Mouse (Mus musculus): Measurements from ENCODE around the gene Irgm1.
"Not testable (repeated sequence)": the region's sequence is repeated elsewhere in the genome, so short reads cannot be mapped to it uniquely, and the experiment has no call there.

The Irgm1 gene

DNA sequence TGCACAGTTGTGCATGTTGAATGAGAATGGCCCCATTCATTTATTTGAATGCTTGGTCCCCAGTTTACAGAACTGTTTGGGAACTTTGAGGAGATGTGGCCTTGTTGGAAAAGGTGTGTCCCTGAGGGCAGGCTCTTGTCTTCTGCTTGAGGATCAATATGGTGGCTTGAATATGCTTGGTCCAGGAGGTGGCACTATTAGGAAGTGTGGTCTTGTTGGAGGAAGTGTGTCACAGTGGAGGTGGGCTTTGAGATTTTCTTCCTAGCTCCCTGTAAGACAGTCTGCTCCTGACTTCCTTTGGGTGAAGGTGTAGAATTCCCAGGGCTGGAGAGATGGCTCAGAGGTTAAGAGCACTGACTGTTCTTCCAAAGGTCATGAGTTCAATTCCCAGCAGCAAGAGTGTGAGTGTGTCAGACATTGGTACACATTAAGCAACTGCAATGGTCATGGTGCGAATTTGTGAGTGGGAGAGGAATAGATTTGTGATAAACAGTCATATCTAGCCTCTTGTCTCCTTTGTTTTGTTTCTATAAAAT, 8.6 kb downstream of the Irgm1 start:
- in situ Hi-C loops (cut with MboI, MseI): loop anchor here in 1 of 2 experiments (5.0 kb wide), 1 partner anchor 399 kb away; no protein-coding TSS in a partner anchor

DNA sequence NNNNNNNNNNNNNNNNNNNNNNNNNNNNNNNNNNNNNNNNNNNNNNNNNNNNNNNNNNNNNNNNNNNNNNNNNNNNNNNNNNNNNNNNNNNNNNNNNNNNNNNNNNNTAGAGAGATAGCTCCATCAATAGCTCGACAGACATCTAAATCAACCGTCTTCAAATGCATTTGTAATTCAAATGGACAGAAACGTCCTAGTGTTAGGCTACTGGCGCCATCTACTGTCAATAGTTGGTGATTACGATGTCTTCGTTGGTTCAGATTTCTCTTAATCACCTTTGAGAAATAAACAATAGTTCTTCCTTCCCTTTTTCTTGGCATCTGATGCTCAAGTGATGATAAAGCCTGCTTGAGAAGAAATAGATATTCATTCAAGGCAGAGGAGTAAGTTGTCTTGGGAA, 12.5 kb downstream of the Irgm1 start:
- in situ Hi-C loops (cut with MboI, MseI): loop anchor here in 1 of 2 experiments (5.0 kb wide), 1 partner anchor 67 kb away; no protein-coding TSS in a partner anchor

DNA sequence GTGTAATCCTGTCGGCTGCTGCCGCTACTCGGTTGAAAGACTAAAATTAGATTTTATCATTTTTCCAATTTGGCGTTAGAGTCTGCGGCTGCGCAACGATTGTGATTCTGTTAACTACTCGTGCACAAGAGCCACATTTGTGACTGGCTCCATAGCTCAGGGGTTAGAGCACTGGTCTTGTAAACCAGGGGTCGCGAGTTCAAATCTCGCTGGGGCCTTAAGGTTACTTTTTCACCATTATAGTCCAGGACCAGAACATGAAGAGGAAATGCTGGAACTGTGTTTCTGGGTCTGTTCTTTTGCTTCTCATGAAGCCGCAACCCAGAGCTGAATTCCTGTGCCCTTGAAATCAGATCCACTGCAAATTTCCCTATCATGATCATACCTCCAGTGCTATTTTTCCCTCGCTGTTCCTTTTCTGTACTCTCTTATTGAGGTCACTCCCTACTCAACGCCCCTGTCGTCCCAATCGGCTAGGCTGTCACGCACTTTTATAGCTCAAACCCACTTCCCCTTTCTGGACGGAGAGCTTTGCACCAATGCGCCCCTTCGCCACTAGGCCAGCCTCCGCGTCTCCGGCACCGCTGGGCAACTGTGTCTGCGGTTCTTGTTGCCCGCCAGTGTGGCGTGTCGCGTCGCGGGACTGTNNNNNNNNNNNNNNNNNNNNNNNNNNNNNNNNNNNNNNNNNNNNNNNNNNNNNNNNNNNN, 17.9 kb downstream of the Irgm1 start:
- in situ Hi-C loops (cut with MboI, MseI): loop anchor here in 1 of 2 experiments (5.0 kb wide), 1 partner anchor 61 kb away; no protein-coding TSS in a partner anchor

DNA sequence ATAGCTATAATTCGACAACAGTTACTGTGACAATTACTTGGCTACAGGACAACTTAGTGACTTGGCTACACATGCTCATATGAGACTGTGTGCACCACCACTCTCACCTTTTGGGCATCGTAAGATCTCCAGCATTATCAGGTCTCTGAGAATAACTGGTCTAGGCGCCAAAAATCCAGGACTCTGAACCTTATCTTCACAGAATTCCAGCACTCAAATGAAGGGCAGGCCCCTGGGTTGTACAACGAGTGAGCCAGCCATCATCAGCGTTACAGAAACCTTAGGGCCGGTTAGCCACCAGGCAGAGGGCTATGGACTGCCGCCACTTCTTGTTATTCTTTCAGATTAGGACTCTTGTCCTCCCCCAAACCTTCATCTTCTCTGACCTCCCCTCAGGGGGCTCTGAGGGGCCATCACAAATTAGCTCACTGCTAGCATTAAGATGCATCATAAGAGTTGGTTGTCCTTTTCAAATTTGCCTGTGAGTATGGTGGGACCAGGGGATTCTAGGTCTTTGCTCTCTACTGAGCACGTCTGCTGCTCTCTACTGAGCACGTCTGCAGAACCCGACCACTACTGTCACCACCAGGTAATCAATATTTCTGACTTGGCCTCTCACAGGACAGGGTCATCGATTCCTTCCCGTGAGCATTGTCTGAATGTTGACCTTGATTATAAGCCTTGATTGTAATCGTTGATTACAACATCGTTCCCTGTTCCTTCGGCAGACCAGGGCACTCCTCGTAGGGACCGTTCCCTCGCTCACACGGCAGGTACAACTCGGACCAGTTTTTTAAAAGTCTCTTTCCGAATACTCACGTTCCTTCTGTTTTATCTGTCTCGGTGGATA, 18.6 kb downstream of the Irgm1 start:
- in situ Hi-C loops (cut with MboI, MseI): loop anchor here in 1 of 2 experiments (5.0 kb wide), 1 partner anchor 61 kb away; no protein-coding TSS in a partner anchor

DNA sequence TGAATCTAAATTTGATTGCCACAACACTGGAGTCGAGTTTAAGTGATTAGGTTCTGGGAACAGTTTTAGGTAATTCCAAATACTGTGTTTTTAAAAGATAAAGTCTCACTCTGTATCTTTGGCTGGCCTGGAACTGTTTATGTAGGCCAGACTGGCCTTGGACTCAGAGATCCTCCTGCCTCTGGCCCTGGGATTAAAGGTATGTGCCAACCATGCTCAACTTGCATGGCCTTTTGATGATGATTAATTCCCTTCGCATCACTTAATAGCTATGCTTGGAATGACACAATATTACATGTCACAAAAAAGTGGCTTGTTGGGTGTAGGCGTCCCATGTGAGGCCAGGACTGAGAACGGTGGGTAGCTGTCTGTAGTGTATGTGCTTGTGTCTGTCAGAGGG, 19.3 kb downstream of the Irgm1 start:
- in situ Hi-C loops (cut with MboI, MseI): loop anchor here in 1 of 2 experiments (5.0 kb wide), 1 partner anchor 60 kb away; no protein-coding TSS in a partner anchor

GRCm38 (mm10) chr11:48851270-48851995, 20.1 kb downstream of the Irgm1 start:
- in situ Hi-C loops (cut with MboI, MseI): loop anchor here in 1 of 2 experiments (5.0 kb wide), 1 partner anchor 59 kb away; no protein-coding TSS in a partner anchor

- in situ Hi-C loops (cut with MboI, MseI): loop anchor here in 1 of 2 experiments (5.0 kb wide), 1 partner anchor 58 kb away; no protein-coding TSS in a partner anchor
These were observed 21.2 kb downstream of the Irgm1 start for GRCm38 (mm10) chr11:48850240-48850639.

- in situ Hi-C loops (cut with MboI, MseI): no loop called here
These were observed 24.6 kb downstream of the Irgm1 start for GRCm38 (mm10) chr11:48846881-48847280.

GRCm38 (mm10) chr11:48846362-48846761, 25.1 kb downstream of the Irgm1 start:
- in situ Hi-C loops (cut with MboI, MseI): not testable (repeated sequence)

- in situ Hi-C loops (cut with MboI, MseI): no loop called here
These were observed 26.2 kb downstream of the Irgm1 start for GRCm38 (mm10) chr11:48845244-48845815.

- in situ Hi-C loops (cut with MboI, MseI): no loop called here
These were observed 27.2 kb downstream of the Irgm1 start for GRCm38 (mm10) chr11:48844309-48844708.

DNA sequence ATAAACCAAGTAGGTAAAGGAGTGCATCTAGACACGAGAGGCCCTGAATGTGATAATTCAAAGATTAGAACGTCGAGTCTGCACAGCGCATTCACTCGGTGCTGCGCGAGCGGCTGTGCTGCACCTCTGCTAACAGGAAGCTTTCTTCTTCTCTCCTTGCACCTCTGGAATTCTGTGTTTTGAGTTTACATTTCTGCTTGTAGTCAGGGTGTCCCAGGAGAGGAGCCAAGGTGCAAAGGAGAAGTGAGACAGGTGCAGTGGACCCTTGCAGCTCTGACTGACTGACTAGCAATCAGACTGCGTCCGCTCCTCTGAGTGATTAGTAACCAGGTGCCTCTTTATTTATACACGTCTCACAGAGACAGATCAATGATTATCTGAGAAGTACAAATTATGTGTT, 28.3 kb downstream of the Irgm1 start:
- in situ Hi-C loops (cut with MboI, MseI): no loop called here

DNA sequence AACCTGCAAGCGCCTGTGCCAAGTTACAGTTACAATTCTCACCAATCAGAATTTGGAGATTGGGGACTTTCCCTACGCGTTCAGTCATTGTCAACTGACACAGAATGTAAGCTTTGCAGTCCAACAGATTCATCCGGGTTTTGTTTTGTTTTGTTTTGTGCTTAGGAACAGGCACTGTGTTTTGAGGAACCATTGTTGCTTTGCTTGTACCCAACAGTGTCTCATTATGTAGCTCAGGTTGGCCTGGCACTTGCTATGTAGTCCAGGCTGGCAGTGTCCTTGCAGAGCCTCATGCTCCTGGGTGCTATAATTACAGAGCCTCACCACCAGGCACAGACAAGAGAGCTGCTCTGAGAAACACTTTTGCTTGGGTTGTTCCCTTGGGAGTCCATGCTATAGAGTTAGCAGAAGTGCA, 29.1 kb downstream of the Irgm1 start:
- in situ Hi-C loops (cut with MboI, MseI): no loop called here

DNA sequence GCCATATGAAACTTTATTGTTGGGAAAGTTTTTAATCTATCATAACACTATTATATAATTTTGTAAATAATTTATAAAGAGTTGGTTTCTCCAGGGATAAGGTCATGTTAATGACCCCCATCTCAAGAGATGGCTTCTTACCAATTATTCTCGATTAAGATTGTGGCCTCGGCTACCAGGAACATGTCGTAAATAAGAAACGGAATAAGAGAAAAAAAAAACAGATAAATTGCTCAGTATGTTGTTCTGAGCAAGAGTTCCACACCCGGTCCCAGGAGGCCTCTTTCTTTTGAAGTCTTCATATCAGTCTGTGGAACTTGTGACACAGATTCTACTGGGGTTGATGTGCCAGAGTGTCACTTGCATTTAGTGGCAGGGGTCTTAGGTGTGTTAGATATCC, 30.3 kb downstream of the Irgm1 start:
- in situ Hi-C loops (cut with MboI, MseI): no loop called here

DNA sequence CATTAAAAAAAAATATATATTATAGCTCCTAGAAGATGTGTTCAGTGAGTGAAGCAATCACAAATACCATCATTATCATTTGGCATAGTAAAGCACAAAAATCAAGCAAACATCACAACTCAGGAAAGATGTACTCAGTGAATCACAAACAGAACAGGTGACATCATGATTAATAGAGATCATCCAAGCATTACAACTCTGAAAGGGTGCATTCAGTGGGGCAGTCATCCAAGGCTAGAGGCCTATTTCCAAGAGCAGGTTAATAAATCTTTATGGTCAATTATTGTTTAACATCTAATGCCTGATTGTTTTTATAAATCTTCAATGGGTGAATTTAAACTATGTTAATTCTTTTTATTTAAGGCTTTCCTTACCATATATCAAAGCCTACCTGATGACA, 30.7 kb downstream of the Irgm1 start:
- in situ Hi-C loops (cut with MboI, MseI): no loop called here

DNA sequence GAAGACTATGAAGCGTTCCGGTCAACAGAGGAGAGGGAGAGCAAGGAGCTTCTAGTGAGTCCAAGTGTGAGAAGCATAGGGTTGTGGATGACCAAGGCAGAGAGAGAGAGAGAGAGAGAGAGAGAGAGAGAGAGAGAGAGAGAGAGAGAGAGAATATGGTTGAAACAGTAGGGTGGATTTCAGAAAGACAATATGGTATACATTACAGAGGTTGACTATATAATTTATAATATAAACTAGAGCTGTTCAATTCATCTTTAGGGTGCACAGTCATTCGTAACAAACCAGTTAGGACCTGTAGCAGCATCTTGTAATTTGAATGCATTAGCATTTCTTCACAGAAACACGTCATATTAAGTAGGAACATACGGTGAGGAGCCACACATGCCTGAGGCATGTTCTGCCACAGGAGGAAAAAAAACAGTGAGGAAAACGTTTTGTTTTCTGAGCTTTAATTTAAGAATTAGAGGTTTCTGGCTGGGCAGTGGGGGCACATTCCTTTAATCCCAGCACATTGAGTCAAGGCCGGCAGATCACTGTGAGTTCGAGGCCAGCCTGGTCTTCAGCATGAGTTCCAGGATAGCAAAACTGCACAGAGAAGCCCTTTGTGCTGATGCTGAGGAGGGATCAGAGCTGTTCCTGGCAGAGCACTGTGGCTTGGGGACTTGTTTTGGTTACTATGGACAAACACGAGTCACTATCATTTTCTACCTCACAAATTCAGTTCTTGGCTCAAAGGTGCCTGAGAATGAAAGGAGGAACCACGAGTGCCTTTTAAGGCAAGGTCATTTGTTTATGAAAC, 32.4 kb downstream of the Irgm1 start:
- in situ Hi-C loops (cut with MboI, MseI): no loop called here

DNA sequence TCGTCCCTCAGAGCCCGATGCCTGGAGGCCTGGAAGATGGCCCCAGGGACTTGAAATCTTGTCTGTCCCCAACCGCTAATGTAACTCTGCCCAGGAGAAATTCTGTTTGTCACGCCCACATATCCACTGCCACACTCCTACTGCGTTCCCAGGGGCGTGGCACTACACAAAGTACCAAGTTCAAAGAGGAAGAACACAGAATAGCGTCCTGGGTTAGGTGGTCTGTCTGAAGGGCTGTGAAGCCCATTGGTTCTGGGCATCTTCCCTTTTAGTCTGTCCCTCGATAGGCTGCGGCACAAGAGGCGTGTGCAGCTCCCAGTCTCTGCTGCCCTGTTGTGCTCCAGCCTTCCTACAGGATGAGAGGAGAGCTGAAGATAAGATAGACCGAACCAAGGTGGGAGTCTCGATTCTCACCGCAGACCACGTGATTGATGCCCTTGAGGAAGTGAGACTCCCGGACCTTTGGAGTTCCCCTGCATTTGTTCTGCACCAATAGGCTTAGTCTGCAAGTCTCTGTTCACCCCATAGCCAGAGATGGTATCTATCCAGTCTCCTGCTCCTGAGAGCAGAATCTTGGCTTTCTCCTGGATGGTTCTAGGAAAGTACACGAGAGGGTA, 33.2 kb downstream of the Irgm1 start:
- in situ Hi-C loops (cut with MboI, MseI): no loop called here

- in situ Hi-C loops (cut with MboI, MseI): no loop called here
These were observed 33.9 kb downstream of the Irgm1 start for GRCm38 (mm10) chr11:48837310-48838180.

DNA sequence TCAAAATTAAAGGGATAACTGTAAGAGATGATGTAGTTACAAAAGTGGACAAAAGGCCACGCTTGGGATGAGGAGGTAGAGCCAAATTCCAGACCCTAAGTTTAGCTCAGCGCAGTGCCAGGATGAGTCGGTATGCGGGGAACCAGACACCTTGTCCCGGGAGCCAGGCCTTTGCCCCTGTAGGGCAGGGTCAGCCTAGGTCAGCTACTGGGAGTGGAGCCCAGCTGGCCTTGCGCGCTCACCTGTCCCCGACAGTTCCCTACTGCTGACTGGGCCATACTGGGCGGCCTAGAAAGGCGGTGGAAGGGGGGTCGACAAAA, 34.5 kb downstream of the Irgm1 start:
- in situ Hi-C loops (cut with MboI, MseI): no loop called here

Measured in T-helper 17 cell (primary cell).